Mouse (Mus musculus) left cerebral cortex, adult 2 months (tissue): Measurements from ENCODE around the gene Stxbp6. TPM values are rescaled to one million over a fixed set of nuclear protein-coding genes. Genes with fewer than 3 reads are reported as not detected.
A peak's percentile ranks its signal among the peaks of the same experiment; 100 is the strongest.

ENCODE experiments used
- DNase-seq, 2 experiments: peaks; one replicate each; pipeline ENCODE4 v3.0.0; 2021 to 2022; ENCODE audit warnings: low spot score in 2 of 2, mixed read lengths in 1 of 2; ENCODE audit errors: extremely low spot score in 1 of 2
- H3K27ac ChIP-seq: fragments of 200-600 bp; 2 replicates; pipeline ENCODE4 v1.8.1; 2022
- H3K4me3 ChIP-seq: fragments of 200-600 bp; 2 replicates; pipeline ENCODE4 v1.8.1; 2022
- CTCF ChIP-seq: fragments of 200-600 bp; IDR thresholded peaks from 2 replicates; pipeline ENCODE4 v1.8.1; 2022; ENCODE audit warnings: antibody characterized with exemption, mild to moderate bottlenecking, moderate library complexity
- intact Hi-C: fragments of 180-260 bp; cut with DNase I; formaldehyde crosslinking; loops from one replicate; pipeline ENCODE4 v1.15.1; 2025
- total RNA-seq, 2 experiments: library from RNA; stranded (reverse); gene quantifications; 2 replicates each; pipeline ENCODE4 v1.2.3; 2021

The Stxbp6 gene
- total RNA-seq, 2 experiments from 2014 or later: 67.7 to 75.2 TPM

GRCm38 (mm10) chr12:45073331-45074041, 1.0 kb downstream of the Stxbp6 start:
- peak overlapping the region; percentile 81 for H3K4me3 ChIP-seq
- peak overlapping the region; percentile 94 for H3K27ac ChIP-seq
- TF ChIP-seq CTCF: no peak; the same call in 1 of the 2 replicates
- no peak for DNase-seq
- intact Hi-C loops: loop anchor here (2.0 to 5.0 kb wide), 3 partner anchors 61 to 225 kb away; no protein-coding TSS in a partner anchor

DNA sequence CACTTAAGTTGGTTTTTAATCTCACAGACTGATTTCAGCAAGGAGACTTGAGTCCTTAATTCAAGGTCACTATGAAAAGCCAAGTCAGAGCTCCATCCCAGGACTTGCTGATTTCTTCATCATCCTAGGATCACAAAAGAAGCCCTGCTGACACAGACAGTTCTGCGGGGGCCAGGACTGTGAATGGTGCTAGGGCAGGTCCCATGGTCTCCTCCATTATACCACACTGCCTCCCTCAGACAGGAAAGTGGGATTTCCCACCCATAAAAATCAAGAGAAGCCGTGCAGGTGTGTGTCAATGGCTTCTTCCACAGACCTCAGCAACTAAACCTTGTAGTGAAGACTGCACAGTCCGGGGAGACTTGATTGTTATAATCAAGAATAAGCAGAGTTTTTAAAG, 2.3 kb downstream of the Stxbp6 start:
- intact Hi-C loops: loop anchor here (2.0 to 5.0 kb wide), 2 partner anchors 100 to 223 kb away; no protein-coding TSS in a partner anchor
- DNase-seq: no peak
- Histone ChIP-seq H3K4me3 (peak overlapping the region; percentile 81), H3K27ac (no peak overlapping the region; the same call in 1 of the 2 replicates)
- TF ChIP-seq CTCF: peak; percentile 7

DNA sequence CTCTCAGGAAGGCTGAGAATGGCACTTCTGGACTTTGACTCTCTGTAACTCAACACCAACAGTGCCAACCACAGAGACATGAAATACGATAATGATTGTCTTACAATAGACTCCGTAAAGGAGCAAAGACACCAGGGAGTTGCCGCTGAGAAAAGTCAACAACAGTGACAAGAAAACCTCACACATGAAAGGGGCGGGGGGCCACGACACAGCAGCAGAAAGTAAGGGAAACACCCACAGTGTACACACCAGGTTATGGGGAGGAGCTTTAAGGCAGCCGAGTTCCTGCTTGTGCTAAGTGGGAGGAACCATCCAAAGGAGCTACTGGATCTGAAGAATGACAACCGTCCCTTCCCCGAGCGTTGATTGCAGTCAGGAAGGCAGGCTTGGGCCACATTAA, 4.3 kb downstream of the Stxbp6 start:
- no peak for DNase-seq
- intact Hi-C loops: loop anchor here (5.0 kb wide), 1 partner anchor 102 kb away; no protein-coding TSS in a partner anchor
- no peak overlapping the region for H3K4me3 ChIP-seq
- TF ChIP-seq CTCF: no peak
- no peak overlapping the region for H3K27ac ChIP-seq

DNA sequence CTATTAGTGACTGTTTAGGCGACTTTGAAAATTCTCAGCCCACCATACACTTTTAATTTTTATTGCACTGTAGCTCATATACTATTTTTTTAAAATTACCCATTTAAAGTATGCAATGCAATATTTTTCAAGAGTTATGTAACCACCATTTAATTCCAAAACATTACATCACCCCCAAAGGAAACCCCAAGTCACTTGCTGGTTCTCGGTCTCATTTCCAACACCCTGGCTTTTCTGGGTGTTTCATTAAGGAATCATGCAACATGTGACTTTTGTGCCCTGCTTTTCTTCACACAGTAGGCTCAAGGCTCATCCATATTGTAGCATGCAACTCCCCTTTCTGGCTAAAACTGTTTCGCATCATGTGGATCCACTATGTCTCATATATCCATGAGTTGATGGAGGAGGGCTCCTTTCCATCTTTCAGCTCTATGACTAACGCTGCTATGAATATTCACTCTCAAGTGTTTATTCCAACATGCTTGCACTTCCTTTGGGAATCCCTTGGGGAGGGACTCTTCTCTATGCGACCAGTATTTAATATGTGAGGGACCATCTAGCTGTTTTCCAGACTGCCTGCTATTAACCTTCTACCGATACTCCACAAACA, 6.3 kb downstream of the Stxbp6 start:
- no peak for TF ChIP-seq CTCF
- Histone ChIP-seq H3K27ac (peak overlapping the region; percentile 56; the same call in 1 of the 2 replicates), H3K4me3 (no peak overlapping the region)
- intact Hi-C loops: no loop called here
- DNase-seq: no peak

DNA sequence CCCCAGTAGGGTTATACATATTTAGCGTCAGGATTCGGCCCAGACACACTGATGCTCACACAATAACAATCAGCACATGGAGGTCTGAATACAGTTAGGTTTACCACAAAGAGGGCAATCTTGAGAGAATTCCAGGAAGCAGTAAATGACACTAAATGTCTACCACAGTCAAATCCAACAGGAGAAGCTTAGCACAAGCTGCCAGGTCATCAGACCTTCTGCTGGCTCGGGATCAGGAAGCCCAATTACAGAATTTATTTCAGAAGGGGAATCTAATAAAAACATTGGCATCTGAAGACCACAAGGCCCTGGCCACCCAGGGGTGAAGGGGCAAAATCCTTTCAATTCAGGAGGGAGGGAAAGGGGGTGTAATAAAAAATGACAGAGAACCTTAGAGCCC, 6.8 kb downstream of the Stxbp6 start:
- peak overlapping the region; percentile 56; the same call in 1 of the 2 replicates for H3K27ac ChIP-seq
- intact Hi-C loops: no loop called here

DNA sequence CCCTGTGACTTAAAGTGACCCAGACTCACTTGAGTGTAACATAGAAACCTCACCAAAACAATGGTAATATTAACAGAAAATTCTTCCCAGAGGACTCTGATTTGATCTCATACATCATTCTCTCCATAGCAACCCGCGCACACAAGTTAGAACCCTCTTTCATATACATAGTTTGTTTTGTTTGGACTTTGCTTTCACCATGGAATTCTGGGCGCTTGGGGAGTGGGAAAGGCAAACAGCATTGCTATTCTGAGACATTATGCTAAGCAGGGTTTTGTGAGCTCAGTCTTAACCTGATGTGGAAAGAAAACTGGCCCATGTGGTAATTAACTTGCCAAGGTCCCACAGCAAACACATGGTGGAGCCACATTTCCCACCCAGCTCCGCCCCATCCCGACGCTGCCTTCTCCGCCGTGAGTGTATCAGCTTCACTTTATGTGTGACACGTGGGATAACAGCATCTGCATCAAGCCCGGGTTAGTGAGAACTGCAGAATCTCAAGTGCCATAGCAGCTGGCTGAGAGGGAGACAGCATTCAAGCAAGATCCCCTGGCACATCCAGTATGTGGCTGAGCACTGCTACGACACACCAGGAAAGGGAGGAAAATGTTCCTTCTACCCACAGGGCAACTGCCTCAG, 7.3 kb downstream of the Stxbp6 start:
- intact Hi-C loops: no loop called here
- H3K27ac ChIP-seq: 0 out of 2 replicates have a peak overlapping the region, but pooled peaks have one; percentile 4
- DNase-seq: no peak
- H3K4me3 ChIP-seq: no peak overlapping the region
- no peak for TF ChIP-seq CTCF

More for the DNA sequence above, 6.8 kb downstream of the Stxbp6 start:
- no peak for DNase-seq
- TF ChIP-seq CTCF: no peak
- no peak overlapping the region for H3K4me3 ChIP-seq

GRCm38 (mm10) chr12:45063606-45064005, 10.9 kb downstream of the Stxbp6 start:
- intact Hi-C loops: no loop called here

DNA sequence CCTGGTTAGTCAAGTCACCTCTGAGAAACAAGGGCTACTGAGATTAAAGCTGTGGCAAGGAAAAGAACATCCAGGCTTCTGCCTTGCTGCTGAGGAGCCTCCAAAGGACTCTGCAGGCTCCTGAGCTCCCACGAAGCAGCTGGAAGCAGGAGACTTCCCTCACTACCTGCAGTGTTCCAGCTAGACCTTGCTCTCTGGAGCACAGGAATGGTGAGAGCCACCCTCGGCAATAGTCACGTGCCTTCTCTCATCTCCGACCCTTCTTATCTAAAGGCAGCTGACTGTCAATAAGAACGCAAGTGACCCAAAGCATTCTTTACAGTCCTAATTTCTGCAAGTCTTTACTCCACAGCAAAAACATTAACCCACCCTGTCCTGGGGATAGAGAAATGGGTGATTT, 13.2 kb downstream of the Stxbp6 start:
- Histone ChIP-seq H3K4me3 (no peak overlapping the region), H3K27ac (no peak overlapping the region)
- no peak for DNase-seq
- intact Hi-C loops: no loop called here
- no peak for TF ChIP-seq CTCF

More at GRCm38 (mm10) chr12:45063606-45064005, 10.9 kb downstream of the Stxbp6 start:
- TF ChIP-seq CTCF: no peak
- Histone ChIP-seq H3K4me3 (no peak overlapping the region), H3K27ac (no peak overlapping the region)
- no peak for DNase-seq

DNA sequence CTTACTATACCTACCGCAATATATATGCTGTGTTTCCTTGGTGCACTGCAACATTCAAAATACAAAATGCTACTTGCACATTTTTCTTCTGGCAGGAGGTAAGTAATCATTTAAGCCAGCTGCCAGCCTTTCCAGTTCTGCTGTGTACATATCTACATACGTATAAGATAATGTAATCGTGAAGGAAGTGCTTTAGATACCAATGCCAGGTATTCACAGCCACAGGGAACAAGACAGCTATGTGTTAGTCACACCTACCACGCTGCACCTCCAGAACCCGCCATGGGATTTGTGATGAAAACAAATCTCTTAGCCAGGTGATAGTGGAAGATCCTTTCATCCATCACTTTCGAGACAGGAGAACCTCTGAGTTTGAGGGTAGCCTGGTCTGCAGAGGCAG, 13.7 kb downstream of the Stxbp6 start:
- intact Hi-C loops: no loop called here
- no peak for DNase-seq
- Histone ChIP-seq H3K4me3 (no peak overlapping the region), H3K27ac (no peak overlapping the region)
- TF ChIP-seq CTCF: no peak

DNA sequence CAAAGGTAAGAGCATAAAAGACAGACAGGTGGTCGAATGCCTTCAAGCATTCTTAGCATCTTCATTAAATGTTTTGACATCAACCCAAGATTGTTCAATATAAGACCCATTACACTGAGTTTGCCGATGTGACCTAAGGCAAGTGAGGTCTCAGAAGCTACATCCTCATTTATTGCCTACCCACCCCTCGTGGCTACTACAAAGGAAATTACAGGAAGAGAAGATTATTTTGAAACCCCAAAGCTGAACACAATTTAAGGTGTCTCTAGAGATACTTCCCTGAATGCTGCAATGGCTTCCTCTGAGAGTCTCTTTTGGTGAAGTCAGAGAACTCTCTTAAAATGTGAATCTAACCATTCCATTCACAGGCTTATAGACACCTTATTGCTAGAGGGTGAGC, 16.5 kb downstream of the Stxbp6 start:
- no peak for TF ChIP-seq CTCF
- H3K27ac ChIP-seq: no peak overlapping the region
- intact Hi-C loops: no loop called here
- H3K4me3 ChIP-seq: no peak overlapping the region
- no peak for DNase-seq

- TF ChIP-seq CTCF: no peak
- Histone ChIP-seq H3K4me3 (no peak overlapping the region), H3K27ac (no peak overlapping the region)
- intact Hi-C loops: loop anchor here (1.0 kb wide), 1 partner anchor 43 kb away; no protein-coding TSS in a partner anchor
- DNase-seq: no peak
Measured at GRCm38 (mm10) chr12:45056372-45056771, 18.1 kb downstream of the Stxbp6 start.

- intact Hi-C loops: no loop called here
- Histone ChIP-seq H3K4me3 (no peak overlapping the region), H3K27ac (no peak overlapping the region)
- no peak for DNase-seq
- no peak for TF ChIP-seq CTCF
Measured at GRCm38 (mm10) chr12:45053319-45053718, 21.2 kb downstream of the Stxbp6 start.
